Mouse (Mus musculus): ENCODE data around the gene Fcrlb. TPM values are rescaled to one million over a fixed set of nuclear protein-coding genes. Genes with fewer than 3 reads are reported as not detected.

Fcrlb gene
- not detected for polyA plus RNA-seq (2014; fragmentation: Illumina TruSeq; extraction: RNeasy Lipid Tissue Mini Kit (QIAGEN cat#74804); ENCODE audit: low read depth, low replicate concordance)

DNA sequence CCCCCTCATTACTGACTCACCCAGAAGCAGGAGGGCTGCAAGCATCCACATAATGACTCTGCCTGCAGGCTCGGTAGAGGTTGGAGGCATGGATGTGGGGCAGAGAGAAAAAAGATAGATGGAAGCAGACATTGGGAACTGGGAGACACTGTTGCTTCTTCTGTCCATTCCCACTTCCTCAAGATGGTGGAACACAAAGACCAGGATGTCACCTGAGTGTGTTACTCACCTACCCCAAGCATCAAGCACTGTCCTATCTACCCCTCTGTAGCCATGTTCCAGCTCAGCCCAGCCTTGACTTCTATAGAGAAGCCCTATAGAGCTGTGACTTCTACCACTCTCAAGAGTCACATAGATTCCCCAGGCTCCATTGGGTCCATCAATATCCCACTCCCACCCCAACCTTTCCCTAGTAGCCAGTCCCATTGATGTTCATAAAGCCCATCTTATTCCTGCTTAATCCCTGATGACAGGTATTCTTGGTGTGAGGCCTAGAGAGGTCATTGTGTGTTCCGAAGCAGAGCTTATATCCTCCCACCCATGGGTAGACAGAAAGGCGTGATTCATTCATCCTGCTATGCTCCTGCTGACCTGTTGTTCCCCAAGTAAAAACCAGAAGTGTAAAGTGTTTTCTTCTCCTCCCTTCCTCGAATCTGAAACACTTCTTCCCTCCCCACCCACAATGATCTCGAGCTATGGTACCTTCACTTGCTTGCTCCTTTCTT, at the start of gene Fcrlb:
Gene Fcrlb, minus strand, starts transcription at position 51 of the 725 bp plus-strand sequence.

DNA sequence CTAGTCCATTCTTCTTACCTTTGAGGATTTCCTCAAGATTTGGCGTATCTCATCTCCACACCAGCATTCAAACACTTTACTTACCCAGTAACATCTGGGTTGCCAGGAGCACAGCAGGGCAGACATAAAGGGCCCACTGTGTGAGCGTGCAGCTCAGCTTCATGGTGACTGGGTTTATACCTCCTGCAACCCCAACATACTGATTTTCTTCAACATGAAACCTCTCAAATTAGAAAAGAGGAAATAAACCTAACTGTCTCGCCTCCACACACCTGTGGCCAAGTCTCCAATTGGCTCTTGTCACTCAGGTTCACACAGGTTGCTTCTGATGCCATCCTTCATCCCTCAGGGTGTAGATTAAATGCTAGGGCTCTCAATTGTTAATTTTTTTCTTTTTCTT, 14.6 kb upstream of the Fcrlb start, which contains the start of gene Fcrla:
Gene Fcrla, minus strand, starts transcription at position 206 of the 400 bp plus-strand sequence.

DNA sequence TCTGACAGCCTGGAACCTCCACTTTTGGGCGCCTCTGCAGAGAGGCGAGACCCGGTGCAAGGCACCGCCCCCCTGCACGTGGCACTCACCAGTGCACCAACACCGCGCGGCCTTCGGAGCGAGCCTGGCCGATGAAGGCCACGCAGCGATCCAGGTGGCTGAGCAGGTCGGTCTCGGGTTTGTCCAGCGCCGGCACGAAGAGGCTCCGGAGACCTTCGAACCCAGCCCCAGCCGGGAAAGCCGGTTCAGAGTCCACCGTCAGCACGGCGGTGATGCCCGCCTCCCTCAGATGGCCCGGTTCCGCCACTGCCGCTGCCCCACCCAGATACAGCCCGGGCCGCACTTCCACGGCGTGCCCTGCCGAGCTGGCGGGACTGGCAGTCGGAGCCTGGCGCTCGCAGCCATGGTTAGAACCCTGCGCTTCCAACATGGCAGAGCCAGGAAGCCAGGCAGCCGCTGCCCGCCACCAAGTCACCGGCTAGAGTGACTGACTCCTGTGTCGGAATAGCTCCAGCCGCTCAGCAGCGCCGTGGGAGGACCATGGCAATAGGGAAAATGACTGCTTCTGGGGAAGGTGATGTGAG, 27.7 kb downstream of the Fcrlb start, which contains the start of the genes Gm26620 and Dusp12:
Gene Gm26620, plus strand, starts transcription at position 88 of the 584 bp plus-strand sequence.
Gene Dusp12, minus strand, starts transcription at position 563 of the 584 bp plus-strand sequence.

DNA sequence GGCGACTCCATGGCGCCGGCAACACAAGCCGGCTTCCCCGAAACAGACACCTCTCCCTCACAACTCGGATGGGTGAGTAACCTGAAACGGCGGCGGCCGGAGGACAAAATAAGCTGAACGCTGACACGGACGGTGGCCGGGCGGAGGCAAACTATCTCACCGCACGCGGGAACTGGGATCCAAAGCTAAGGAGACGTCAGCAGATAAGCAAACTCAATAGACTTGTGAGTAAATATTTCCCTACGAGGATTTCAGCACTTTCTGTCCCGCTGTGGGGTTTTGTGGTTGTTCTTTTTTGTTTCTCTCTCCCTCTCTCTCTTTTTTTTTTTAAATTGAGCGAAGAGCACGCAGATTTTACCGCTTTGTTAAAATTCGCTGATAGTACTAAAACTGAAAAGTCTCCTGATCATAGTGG, 45.0 kb downstream of the Fcrlb start, which contains the start of gene Atf6:
Gene Atf6, minus strand, starts transcription at position 81 of the 415 bp plus-strand sequence.

Other genes with a start within 250 kb of the Fcrlb start
- gene Atf6, start 45.2 kb downstream of the Fcrlb start, polyA plus RNA-seq (2014; fragmentation: Illumina TruSeq; extraction: RNeasy Lipid Tissue Mini Kit (QIAGEN cat#74804); ENCODE audit: low read depth, low replicate concordance) = 38.4 TPM
- gene Gm26620, start 27.9 kb downstream of the Fcrlb start, polyA plus RNA-seq (2014; fragmentation: Illumina TruSeq; extraction: RNeasy Lipid Tissue Mini Kit (QIAGEN cat#74804); ENCODE audit: low read depth, low replicate concordance) = 1.9 TPM
- gene Dusp12, start 27.4 kb downstream of the Fcrlb start, polyA plus RNA-seq (2014; fragmentation: Illumina TruSeq; extraction: RNeasy Lipid Tissue Mini Kit (QIAGEN cat#74804); ENCODE audit: low read depth, low replicate concordance) = 27.6 TPM
- gene Fcrla, start 14.6 kb upstream of the Fcrlb start, polyA plus RNA-seq (2014; fragmentation: Illumina TruSeq; extraction: RNeasy Lipid Tissue Mini Kit (QIAGEN cat#74804); ENCODE audit: low read depth, low replicate concordance) = not detected
- gene Fcgr2b, start 63.6 kb upstream of the Fcrlb start, polyA plus RNA-seq (2014; fragmentation: Illumina TruSeq; extraction: RNeasy Lipid Tissue Mini Kit (QIAGEN cat#74804); ENCODE audit: low read depth, low replicate concordance) = 108 TPM
- 3.2 TPM for gene Fcgr4, start 106.0 kb upstream of the Fcrlb start, polyA plus RNA-seq (2014; fragmentation: Illumina TruSeq; extraction: RNeasy Lipid Tissue Mini Kit (QIAGEN cat#74804); ENCODE audit: low read depth, low replicate concordance)
- 3.4 TPM for gene Fcgr3, start 152.0 kb upstream of the Fcrlb start, polyA plus RNA-seq (2014; fragmentation: Illumina TruSeq; extraction: RNeasy Lipid Tissue Mini Kit (QIAGEN cat#74804); ENCODE audit: low read depth, low replicate concordance)
- gene Cfap126, start 201.0 kb upstream of the Fcrlb start, polyA plus RNA-seq (2014; fragmentation: Illumina TruSeq; extraction: RNeasy Lipid Tissue Mini Kit (QIAGEN cat#74804); ENCODE audit: low read depth, low replicate concordance) = 3.7 TPM
- gene Sdhc, start 237.7 kb upstream of the Fcrlb start, polyA plus RNA-seq (2014; fragmentation: Illumina TruSeq; extraction: RNeasy Lipid Tissue Mini Kit (QIAGEN cat#74804); ENCODE audit: low read depth, low replicate concordance) = 129 TPM
- gene Mpz, start 237.8 kb upstream of the Fcrlb start, polyA plus RNA-seq (2014; fragmentation: Illumina TruSeq; extraction: RNeasy Lipid Tissue Mini Kit (QIAGEN cat#74804); ENCODE audit: low read depth, low replicate concordance) = 0.20 TPM

All from kidney, adult 10 weeks (tissue).